Mouse (Mus musculus): ENCODE measurements around the gene Cdkal1.

DNA sequence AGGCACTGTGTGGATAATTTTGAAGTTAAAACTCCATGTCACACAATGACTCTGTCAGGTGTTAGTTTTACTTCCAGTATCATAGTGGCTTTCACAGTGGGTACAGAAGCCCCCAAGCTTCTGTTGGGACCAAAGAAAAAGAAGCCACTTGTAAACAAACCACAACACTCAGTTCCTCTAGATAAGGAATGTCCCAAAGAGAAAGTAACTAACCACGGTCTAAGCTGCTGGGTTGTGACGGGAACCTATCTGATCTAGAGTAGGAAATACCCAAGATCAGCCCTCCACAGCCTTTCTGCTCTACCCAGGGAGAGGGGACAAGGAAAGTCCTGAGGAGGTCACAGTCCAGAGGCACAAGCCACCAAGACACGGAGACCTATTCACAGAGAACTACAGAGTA is 99.4 kb downstream of the Cdkal1 start:
- TF ChIP-seq POLR2A (IDR thresholded peaks at IDR 0.05; ENCODE audit: low read depth, low read length) (no peak), CTCF (conservative IDR thresholded peaks at IDR 0.05; ENCODE audit: insufficient read depth, insufficient read length, low read depth, low read length) (no peak)
